Mouse (Mus musculus) ovary, adult 18-20 months (tissue): ENCODE results near the gene Anp32e.
"Not testable (repeated sequence)": the region's sequence is repeated elsewhere in the genome, so short reads cannot be mapped to it uniquely, and the experiment has no call there.

Experiments
- DNase-seq: peaks from one replicate; pipeline ENCODE4 v3.0.0; 2022; ENCODE audit warnings: low spot score, mixed read lengths

The Anp32e gene

GRCm38 (mm10) chr3:95928658-95929503, at the start of gene Anp32e:
Anp32e (plus strand) TSS chr3:95929246.
- peak; percentile 96 for DNase-seq

- peak; percentile 96 for DNase-seq
These were observed 46.8 kb upstream of the Anp32e start, which contains the start of gene Ciart for GRCm38 (mm10) chr3:95881979-95882815. Ciart (minus strand) TSS chr3:95882251.

DNA sequence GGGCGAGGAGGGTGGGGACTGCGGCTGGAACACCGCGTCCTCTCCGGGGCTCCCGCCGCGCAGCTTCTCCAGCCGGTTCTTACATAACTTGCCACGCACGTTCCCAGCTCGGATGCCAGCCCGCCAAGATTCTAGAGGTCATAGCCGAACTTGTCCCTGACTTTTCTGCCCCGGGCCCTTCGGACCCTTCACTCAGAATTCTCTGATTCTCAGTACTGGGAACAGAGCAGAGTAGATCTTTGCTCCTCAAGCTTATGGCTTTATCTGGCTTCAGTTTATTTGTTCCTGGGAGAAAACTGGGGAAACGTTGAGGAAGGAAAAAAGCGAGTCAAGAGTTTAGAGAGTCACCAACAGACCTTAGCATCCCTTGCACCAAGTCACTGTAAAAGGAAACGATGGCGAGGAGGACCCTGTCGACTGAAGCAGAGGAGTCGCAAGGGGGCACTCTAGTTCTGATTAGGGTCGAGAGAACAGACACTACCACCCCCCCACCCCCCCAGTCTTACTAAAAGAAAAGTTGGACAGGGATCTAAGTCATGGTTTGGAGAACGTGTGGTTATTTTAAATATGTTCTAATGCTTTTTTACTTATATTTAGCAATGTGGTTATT, 46.1 kb upstream of the Anp32e start:
- peak; percentile 50 for DNase-seq

- no peak for DNase-seq
These were observed 44.6 kb upstream of the Anp32e start for GRCm38 (mm10) chr3:95884400-95884799.

DNA sequence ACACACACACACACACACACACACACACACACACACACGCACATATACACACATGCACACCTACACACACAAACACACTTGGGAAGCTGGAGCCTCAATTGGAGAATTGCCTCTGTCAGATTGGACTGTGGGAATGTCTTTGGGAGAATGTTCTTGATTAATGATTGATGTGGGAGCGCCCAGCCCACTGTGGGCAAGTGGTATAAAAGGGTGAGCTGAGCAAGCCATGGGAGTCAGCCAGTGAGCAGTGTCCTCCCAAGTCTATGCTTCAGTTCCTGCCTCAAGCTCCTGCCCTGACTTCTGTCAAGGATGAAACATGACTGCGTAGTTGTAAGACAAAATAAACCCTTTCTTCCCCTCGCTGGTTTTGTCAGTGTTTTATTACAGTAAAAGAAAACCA, 41.5 kb upstream of the Anp32e start:
- no peak for DNase-seq

- DNase-seq = no peak
These were observed 39.4 kb upstream of the Anp32e start for GRCm38 (mm10) chr3:95889664-95890063.

GRCm38 (mm10) chr3:95891211-95892065, 37.6 kb upstream of the Anp32e start, which contains the start of gene BC028528:
BC028528 (minus strand) TSS chr3:95892005.
- DNase-seq = no peak

DNA sequence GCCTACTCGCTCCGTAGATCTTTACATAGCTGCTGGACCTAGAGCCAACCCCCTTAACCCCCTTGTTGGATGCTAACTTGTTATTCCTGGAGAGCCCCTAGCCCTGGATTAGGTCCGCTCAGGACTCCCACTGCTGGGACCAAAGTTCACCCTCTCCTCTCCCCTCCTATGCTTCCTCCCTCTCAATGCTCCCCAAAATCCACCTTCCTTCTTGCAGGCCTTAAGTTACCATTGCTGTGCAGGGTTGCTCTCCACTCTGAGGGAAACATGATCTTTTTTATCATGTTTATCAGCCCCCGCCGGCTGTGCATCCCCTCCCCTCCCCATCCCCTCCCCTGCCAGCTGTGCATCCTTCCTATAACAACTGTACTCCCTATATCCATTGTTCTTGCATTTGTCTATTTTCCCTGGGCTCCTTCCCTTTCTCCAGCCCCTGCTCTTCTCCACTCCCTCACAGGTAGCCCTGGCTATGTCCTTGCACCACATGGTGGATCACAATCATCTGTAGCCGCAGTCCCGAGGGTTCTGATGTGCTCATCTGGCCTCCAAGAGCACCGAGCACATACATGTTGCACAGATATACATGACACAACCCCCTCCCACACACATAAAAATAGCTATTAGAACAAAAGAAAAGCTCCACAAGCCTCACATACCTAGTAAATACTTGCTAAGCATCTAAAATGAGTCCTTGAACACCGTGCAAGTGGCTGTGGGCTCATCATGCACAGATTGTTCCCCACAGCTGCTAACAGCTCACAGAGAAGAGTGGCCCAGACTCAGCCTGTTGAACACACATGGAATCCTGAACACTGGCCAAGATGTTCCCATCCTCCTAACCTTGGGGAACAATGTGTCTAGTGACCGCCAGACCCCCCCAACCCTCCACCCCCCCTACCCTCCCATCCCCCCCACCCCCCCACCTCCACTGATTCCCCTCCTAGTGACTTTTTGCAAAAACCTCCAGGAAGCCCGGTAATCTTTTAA, 36.7 kb upstream of the Anp32e start:
- DNase-seq = no peak

GRCm38 (mm10) chr3:95893126-95893525, 35.9 kb upstream of the Anp32e start:
- no peak for DNase-seq

DNA sequence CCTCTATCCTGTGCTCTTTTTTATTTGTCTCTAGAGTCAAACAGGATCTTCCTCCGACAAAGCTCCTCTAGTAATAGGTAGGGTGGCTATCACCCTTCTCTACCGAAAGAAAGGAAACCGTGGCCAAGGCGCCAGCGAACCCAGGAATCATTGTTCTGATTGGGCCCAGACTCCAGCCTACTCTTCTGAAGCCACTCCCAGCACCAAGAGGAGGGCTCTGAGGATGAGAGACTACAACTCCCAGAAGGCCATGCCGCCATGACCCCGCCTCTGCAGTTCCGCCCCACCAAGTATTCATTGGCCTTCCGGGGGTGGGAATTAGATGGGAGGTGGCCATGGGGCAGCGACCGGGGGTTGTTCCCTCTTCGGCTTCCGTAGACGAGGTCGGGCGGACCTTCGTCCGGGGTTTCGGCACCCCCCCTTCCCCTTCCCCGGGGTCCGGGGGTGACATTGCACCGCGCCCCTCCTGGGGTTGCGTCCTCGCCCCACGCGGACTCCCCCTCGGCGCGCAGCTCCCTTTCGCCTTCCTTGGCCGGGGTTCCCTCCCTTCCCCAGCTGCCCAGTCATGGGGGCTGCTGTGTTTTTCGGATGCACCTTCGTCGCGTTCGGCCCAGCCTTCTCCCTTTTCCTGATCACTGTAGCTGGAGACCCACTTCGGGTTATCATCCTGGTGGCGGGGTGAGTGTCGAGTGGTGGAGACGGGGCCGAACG, 35.3 kb upstream of the Anp32e start, which contains the start of gene Aph1a:
TSS of gene Aph1a (plus strand) at position 364 of the 711 bp plus-strand sequence.
- DNase-seq = peak; percentile 98

GRCm38 (mm10) chr3:95894317-95895160, 34.5 kb upstream of the Anp32e start:
- DNase-seq = peak; percentile 71

DNA sequence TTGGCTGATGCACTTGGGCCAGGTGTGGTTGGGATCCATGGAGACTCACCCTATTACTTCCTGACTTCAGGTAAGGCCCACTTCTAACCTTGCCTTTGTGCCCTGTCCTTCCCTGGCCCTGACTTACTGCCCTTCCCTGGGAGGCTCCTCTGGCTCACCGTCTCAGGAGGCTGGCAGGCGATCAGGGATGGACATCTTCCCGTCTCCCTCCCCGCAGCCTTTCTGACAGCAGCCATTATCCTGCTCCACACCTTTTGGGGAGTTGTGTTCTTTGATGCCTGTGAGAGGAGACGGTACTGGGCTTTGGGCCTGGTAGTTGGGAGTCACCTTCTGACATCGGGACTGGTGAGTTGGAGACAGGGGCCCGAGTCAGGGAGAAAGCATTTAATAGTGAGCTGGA, 33.5 kb upstream of the Anp32e start:
- not testable (repeated sequence) for DNase-seq

DNA sequence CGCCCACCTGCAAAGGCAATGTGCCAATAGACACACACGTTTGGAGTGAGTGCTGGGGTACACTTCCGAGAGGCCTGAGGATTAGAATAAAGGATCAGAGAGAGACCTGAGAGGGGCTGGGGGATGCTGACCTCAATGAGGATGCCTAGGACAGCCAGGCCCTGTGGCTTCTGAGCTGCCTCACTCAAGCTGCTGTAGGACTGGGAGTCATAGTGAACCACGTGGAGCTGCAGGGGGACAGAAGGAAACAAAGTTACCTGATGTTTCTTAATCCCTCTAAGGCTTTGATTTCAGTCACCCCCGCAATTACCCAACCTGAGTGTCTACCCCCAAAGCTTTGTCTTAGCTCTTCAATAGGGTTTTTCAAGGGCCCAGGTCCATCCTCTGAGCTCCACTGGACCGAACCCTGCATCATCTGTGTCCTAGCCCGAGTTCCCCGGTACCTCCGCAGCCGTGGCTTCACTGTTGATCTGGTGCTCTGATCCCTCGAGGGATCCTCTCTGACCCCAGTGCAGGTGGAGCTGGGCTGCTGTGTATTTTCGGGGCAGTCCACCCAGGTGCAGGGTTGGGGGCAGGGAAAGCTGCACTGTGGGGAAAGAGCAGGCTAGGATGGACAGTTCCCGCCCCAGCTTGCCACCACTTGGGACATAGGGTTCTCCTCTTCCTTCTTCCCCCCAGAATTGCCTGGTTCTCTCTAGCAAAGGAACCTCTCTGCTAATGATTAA, 29.1 kb upstream of the Anp32e start:
- DNase-seq = no peak

DNA sequence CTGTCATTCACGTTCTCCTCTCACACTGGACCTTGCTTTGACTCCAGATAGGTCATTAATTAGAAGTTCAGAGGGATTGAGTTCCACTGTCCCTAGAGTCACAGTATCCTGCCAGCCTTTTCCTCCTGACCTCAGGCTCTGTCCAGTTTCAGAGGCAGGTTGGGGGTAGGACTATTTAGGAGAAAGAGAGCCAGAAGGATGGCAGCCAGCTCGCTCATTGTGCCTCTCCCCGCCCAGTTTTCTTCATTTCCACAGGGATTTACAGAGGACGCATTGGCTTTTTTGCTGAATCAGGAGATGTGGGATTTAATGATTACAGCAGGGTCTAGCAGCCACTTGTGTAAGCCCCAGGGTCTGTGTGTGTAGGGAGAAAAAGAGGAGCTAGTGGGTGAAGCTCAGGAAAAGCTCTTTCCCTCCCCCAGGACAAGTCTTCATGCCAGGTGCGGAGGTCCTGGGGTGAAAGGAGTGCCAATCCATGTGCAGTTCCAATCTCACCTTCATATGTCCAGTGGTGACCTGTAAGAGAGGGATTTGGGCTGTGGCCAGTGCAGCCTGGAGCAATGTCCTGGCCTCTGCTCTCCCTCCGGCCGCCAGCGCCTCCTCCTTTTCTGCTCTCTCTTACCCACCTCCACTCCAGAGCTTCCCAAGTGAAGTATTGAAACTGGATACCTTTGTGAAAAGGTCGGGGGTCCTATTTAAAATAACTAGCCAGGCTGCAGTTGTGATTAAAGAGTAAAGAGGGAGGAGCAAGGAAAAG, 27.3 kb upstream of the Anp32e start:
- no peak for DNase-seq

- DNase-seq = no peak
These were observed 26.7 kb upstream of the Anp32e start for GRCm38 (mm10) chr3:95902373-95902625.

- DNase-seq = no peak
These were observed 26.4 kb upstream of the Anp32e start for GRCm38 (mm10) chr3:95902643-95903042.

DNA sequence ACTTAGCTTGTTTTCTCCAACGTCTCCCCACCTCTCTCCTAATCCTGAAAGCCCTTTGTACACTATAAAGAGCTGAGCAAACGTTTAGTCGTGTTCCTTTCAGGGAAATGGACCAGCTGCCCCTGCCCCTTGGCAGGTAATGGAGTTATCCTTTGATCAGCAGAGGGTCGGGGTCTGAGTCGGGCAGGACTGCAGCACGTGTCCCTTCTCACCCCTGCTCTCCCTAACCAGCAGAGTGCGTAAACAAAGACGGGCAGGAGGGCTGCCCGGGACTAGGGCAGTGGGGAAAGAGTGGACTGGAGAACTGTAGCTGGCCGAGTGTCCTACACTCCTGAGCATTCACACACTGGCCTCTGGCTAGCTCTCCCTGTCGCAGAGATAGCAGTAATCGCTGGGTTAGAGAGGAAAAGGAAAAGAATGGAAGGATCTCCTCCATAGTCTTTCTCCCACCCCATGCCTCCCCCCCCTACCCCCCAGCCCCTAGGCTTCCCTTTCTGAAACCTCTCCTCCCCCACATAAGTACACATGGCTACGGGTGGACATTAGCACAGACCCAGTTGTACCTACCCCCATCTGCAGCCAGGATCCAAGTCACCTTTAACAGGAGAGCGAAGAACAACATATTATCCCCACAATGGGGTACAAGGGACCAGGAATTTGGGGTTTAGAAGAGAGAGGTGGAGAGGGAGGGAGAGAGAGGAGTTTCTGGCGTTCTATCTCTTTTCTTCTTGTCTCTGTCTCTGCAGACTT, 25.1 kb upstream of the Anp32e start:
- DNase-seq = no peak
